Mouse (Mus musculus): ENCODE measurements at regions not wholly inside any gene's neighbourhood (a gene's known extent, or its start where the extent isn't known, plus 50 kb on each side); places are given as distances from the start of the nearest gene placed in this dataset.

DNA sequence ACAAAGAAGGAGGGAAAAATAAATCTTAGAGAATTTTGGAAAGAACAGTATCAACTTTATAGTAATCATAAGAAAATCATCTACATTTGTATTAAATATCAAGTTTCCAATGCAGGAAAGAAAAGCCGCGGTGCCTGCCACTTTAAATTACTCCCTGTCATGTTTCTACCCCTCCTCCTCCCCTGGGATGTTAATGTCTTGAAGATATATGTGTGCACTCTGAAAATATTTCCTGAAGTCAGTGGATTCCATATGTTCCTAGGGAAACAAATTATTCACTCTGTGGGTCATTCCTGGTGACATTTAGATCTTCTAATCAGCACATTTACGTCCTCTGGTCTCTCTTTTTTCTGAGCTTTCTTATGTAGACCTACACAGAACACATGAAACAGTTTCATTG is 57.2 kb upstream of the Rspo3 start:
- WGBS: 58% methylated on average over 3 of the region's 3 CpGs
- H3K9me3 ChIP-seq: no peaks in the 10 kb centered on the region

DNA sequence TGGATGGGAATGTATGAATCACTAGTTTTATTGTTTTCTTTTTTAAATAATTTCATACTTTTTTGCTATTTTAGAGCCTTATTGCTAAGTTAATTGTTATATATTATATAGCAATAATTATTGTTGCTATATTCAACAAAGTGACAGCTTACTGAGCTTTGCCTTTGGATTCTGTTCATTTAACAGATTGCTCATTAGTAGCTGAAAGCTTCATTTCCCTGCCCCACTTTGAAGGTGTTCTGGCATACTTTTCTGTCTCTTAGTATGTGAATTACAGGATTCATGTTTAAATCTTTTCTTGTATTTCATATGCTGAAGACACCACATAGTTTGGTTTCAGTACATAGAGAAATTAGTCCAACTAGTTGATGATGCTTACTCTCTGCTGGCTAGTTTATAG is 54.5 kb upstream of the Rspo3 start:
- ATAC-seq (ENCODE audit: low FRiP score, low read depth): no peak
- H3K36me3 ChIP-seq: no peaks in the 10 kb centered on the region
- no peak overlapping the region for H3K9ac ChIP-seq
- H3K27ac ChIP-seq: no peak overlapping the region
- no peaks in the 10 kb centered on the region for H3K27me3 ChIP-seq (replicated peaks)
- no peaks in the 10 kb centered on the region for H3K9me3 ChIP-seq
- no peak overlapping the region for H3K4me2 ChIP-seq (replicated peaks)
- H3K4me1 ChIP-seq: no peaks in the 10 kb centered on the region
- no peak overlapping the region for H3K4me3 ChIP-seq

More for the DNA sequence above, 57.2 kb upstream of the Rspo3 start:
- H3K27me3 ChIP-seq (replicated peaks): no peaks in the 10 kb centered on the region
- no peak overlapping the region for H3K4me3 ChIP-seq
- ATAC-seq (ENCODE audit: low FRiP score, low read depth): no peak
- H3K27ac ChIP-seq: no peak overlapping the region
- H3K4me2 ChIP-seq (replicated peaks): no peak overlapping the region
- no peaks in the 10 kb centered on the region for H3K36me3 ChIP-seq
- no peak overlapping the region for H3K9ac ChIP-seq
- H3K4me1 ChIP-seq: no peaks in the 10 kb centered on the region

DNA sequence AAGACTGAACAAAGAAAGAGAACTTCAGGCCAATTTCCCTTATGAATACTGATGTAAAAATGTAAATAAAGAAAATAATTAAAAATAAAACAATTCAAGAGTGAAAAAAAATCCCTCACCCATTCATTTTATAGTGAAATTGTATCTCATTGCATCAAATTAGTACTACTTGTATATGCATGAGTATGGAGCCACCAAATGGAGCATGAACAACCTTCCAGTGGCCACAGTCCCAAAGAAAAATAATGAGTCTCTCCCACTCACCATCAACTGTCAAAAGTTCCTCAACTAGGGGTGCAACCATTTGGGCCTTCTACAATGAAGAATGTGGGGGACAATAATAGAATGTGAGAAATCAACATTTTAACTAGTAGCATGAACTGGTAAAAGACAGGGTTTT is 54.1 kb upstream of the Rspo3 start:
- no peak overlapping the region for H3K4me2 ChIP-seq (replicated peaks)
- H3K4me3 ChIP-seq: no peak overlapping the region
- no peak for ATAC-seq (ENCODE audit: low FRiP score, low read depth)
- H3K9me3 ChIP-seq: no peaks in the 10 kb centered on the region
- H3K27ac ChIP-seq: no peak overlapping the region
- no peaks in the 10 kb centered on the region for H3K27me3 ChIP-seq (replicated peaks)
- no peaks in the 10 kb centered on the region for H3K36me3 ChIP-seq
- H3K4me1 ChIP-seq: no peaks in the 10 kb centered on the region
- no peak overlapping the region for H3K9ac ChIP-seq

Measured in neural tube, embryonic 12.5 days (tissue).